Mouse (Mus musculus): ENCODE measurements around the gene Ddx5.
"Not testable (repeated sequence)": the region's sequence is repeated elsewhere in the genome, so short reads cannot be mapped to it uniquely, and the experiment has no call there.

The Ddx5 gene

DNA sequence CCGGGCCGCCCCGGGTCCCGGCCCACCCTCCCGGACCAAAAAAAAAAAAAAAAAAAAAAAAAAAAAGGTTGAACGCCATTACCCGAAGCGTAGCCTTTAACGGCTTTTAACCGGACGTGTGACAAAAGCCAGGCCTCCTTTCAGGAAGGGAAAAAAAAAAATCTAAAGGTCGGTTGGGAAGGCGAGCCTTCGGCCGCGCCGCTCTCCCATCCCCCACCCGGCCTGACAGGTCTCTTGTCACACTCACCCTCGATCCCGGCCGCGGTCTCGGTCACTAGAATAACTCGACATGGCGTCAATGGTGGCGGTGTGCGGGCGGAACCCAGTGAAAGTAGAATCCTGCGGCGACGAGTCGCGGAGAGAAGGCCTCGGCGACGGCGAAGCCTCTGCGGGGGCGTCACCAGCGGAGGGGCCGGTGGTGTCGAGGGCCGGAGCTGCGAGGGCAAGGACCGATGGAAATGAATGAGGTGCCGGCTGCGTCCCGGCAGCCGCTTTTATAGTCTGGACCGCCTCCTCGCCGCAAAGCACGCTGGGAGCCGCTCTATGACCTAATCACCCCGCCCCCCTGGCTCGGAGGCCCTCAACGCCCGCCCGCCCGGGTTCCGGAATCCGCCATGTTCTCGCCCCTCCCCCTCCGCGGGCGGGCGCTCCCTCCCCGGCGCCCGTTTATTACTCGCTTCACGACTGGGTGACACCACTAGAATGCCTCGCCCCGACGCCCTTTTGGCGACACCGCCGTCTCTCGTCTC, 785 bp downstream of the Ddx5 start:
- in situ Hi-C loops (cut with MboI, MseI): no loop called here

DNA sequence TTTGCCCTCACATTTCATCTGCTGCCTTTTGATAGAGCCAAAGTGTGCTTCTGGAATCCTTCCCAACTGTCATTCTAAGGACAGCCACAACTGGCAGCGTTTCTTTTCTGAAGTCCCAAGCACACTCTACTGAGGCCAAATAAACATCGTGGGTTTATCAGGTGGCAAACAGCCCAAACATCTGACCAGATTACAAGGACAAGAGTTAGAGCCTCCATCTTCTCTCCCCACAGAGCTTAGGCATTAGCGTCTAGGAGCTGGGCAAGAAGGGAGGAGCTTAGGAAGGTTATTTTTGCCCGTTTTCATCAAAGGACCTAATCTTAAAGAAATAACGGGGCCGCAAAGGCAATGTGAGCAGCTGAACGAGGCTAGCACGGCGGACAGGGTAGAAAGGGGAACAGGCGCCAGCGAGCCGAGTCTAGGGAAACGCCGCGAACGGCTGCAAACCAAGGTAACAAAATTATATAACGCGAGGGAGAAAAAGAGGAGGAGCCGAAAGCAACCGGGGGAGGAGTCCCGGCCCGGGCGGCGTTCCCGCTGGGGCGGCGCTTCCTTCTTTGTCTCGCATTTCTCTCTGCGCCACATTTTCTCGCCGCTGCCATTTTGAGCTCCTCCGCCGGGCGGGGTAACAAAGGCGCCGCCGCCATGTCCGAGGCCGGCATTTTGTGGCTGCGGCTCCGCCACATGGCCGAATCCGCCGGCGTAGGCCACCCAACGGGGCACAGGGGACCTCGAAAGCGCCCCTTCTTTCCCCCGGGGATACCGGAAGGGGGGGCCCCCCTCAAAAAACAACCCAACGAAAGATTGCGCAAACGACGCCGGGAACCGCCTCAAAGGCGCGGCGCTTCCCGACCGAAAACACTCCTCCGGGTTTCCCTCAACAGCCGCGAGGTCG, 1.6 kb downstream of the Ddx5 start:
- in situ Hi-C loops (cut with MboI, MseI): no loop called here

DNA sequence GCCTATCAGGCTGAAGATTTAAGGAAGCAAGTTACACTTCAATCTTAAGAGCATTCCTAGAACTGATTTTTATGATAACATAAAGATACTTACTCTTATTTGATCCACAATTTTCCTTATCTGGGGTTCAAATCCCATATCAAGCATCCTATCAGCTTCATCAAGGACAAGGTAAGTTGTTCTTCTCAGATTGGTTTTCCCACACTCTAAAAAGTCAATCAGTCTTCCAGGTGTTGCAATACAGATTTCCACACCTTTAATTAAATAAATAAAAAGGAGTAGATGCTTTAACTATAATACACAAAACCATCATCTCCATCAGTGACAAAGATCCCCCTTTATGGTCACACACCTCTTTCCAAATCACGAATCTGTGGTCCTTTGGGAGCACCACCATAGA, 3.9 kb downstream of the Ddx5 start:
- in situ Hi-C loops (cut with MboI, MseI): no loop called here

DNA sequence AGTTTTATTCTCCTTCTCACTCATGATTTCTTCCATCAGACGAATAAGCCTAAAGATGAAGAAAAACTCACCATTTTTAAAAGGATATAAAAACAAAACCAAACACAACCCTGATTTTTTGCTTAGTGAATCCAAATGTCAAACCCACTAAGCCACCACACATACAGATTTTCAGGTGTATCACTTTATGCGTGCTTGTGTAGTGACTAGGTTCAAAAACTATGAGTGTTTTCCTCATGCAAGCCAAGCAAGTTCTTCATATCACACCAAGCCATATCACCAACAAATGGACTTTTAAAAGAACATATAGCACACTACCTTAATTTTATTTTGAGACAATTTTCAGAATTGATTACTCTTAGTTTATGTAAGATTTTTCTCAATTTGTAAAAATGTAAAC, 4.5 kb downstream of the Ddx5 start:
- in situ Hi-C loops (cut with MboI, MseI): no loop called here

DNA sequence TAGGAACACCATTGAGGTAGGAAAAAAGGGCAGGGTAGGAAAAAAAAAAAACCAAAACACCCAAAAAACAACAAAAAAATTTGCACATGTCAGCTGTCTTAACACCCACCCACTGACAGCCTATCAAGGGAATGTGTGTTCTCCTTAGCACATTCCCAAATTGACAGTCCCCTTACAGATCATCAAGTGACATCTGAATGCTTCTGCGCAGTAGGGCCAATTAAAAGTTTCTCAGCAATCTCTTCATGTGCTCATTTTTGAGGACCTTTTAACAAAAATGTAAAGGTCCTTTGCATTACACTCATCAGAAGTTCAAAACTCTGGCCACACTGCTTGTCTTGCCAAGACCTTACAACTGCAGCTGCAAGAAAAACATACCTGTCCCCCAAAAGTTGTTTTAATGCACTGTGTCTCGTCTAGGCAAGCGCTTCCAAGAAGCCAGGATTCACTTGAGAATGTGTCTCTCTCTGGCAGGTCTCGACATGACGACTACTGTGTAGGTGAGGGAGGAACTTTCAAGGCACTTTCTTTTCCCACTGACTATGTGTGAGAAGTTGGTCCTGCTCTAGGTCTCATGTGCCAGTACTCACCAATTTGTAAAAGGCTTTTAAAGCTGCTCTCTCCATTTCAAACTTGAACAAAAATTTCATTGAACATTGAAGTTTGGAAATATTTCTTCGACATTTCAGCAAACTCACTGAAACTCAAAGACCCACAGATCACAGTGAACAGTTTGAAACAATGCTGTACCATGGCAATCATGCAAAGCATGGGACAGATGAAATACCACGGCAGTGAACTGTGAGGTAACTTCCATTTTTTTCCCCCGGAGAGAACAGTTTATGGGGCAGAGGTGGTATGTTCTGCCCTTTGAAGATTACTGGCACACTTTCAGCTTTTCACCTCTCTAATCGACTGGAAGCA, 5.9 kb downstream of the Ddx5 start:
- in situ Hi-C loops (cut with MboI, MseI): no loop called here

DNA sequence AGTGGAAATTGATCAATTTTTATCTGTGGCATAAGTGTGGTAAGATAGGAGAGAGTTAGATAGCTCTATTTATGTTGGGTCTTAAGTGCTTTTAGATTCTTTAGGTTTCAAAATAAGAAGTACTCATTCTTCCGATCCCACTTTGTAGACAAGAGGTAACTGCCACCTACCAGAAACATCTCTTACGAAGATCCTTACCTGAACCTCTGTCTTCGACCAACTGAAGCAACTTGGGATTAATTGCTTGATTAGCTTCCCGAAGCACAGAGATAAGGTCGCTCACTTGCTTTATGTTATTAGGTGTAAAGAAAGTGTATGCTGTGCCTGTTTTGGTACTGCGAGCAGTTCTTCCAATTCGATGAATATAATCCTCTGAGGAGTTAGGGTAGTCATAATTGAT, 6.7 kb downstream of the Ddx5 start:
- in situ Hi-C loops (cut with MboI, MseI): not testable (repeated sequence)

DNA sequence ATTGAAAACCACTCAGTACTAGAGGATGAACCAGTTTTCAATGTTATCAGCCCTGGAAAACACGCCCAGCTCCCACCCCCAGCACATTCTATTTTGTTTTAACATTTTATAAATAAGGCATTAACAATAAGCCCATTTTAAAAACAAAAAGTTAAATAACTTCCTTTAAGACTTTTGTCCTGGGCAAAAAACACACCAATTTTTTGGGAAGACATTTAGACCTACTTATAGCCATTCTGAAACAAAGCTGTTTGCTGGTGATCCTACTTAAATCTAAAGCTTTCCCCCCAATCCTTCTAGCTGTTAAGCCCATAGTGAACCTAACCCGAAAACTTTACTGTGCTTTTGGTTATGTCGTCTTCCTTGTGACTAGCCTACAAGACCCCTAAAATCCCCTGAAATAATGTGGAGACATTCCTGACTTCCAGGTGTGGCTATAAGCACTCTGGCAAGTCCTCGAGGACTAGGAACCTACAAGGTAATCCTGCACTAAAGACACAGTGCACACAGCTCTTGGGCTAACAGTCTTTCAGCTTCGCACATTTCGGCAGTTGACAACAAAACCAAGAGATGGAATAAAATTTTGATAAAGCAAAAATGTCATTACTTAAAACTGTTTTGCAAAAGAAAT, 8.3 kb downstream of the Ddx5 start:
- in situ Hi-C loops (cut with MboI, MseI): no loop called here

DNA sequence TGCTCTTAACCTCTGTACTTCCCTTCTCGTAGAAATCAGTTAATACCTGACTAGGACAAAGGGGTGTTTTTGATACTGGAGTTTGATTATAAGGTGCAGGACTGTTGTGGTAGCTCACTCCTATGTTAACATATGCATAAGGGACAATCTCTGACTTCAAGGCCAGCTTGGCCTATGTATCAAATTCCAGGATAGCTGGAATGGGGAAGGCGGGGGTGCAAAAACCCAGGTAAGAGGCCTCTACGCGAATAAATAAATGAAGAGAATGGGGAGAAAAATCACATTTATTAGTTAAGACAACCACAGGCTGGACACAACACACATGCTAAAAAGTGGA, 8.9 kb downstream of the Ddx5 start:
- in situ Hi-C loops (cut with MboI, MseI): no loop called here

DNA sequence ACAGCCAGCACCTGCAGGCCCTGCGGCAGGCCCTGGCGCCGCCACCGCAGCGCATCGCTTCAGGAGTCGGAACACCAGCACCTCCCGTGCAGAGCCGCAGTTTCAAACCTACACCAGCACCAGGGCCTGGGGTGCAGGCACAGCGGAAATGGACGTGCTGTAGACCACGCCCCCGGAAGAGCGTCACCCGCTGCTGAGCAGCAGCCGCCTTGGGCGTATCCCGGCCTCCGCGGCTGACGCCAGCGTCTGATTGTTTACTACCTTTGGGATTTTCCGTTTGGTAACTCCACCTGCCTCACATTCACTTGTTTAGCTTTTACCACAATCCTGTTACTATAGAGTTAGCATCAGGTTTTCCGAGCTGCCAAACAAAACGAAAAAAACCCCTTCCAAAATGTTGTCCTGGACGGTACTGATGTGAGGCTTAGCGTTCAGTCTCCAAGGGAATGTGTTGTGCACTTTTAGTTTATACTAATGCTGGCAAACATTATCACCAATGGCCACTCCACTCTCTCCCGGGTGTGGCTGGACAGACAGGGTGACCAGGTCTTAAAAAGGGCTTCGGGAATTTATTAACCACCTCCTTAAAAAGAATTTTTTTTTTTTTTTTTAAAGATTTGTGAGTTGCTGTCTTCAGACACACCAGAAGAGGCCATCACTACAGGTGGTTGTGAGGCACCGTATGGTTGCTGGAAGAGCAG, 9.4 kb downstream of the Ddx5 start, which contains the start of gene Polg2:
Gene Polg2 (minus strand): TSS at position 150 of the 701 bp plus-strand sequence.
- in situ Hi-C loops (cut with MboI, MseI): no loop called here

DNA sequence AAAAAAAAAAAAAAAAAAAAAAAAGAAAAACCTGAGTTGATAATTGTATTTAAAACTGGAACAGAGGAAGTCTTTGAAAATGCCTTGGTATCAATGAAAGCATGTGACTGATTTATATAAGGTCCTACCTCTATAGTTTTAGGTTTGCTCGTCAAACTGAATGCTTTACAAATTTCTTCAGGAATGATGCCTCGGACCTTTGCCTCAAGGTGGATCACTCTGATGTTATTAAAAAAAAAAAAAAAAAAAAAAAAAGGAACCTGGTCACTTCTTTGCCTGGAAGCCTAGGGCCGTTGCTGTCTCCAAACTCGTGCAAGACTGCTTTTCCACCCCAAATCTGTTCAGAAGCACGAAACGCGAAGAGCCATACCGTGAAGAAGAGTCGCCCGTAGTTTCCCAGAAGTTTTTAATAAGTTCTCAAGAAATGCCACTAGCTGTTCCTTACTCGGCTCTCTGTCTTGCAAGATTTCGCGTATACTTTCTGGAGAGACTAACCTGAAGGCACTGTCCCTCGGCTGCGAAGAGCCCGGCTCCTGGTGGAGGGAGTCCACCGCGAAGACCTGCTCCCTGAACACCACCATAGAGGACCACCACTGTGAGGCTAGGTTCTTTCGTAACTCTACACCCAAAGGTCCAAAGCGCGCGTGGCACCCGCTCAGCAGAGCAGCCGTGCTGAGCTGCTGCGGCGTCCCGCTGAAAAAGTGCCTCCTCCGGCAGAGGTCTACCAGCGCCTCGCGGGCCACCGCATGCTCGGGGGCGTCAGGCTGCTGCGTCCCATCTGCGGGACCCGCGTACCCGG, 10.2 kb downstream of the Ddx5 start:
- in situ Hi-C loops (cut with MboI, MseI): no loop called here

DNA sequence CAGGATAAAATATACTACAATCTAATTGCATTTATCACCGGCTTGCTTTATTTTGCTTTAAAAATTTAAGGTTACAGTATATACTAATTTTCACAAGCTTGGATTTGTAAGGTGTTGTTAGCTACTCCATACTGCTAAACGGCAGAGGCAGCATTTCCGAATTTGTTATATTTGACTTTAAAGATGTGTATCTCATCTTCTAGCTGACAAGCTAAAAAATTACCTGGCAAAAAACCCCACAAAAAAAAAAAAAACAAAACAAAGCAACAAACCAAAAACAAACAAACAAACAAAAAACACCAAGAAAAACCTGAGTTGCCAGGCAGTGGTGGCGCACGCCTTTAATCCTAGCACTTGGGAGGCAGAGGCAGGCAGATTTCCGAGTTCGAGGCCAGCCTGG, 10.9 kb downstream of the Ddx5 start:
- in situ Hi-C loops (cut with MboI, MseI): no loop called here

DNA sequence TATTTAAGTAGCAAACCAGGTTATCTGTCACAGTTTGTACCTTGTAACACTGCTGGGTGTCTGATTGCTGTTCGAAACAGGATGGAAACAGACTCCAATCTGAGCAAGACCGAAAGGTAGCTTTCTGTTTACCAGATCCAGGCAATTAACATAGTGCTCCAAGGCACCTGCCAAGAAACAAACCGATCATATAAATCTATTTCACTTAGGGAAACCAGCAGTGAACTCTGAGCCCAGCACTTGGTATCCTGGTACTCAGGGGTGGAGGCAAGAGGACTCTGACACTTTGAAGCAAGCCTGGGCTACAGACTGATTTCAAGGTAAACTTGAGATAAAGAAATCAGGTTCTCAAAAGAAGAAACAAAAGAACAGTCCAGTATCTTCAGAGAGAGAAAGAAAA, 11.6 kb downstream of the Ddx5 start:
- in situ Hi-C loops (cut with MboI, MseI): no loop called here

DNA sequence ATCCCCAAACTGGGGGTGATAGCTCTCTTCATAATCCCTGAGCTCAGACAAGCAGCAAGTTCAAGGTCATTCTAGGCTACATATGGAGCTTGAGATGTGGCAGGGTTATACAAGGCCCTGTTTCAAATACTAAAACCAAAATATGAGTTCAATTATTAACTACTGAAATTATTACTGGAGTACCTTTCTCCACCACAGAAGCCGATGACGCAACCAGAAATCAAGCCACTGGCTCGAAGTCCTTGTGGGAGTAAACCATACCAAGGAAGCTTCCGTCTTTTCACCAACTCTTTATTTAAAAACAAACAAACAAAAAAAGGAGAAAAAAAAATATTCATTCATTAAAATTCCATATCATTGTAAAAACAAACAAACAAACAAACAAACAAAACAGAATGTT, 12.0 kb downstream of the Ddx5 start:
- in situ Hi-C loops (cut with MboI, MseI): no loop called here

DNA sequence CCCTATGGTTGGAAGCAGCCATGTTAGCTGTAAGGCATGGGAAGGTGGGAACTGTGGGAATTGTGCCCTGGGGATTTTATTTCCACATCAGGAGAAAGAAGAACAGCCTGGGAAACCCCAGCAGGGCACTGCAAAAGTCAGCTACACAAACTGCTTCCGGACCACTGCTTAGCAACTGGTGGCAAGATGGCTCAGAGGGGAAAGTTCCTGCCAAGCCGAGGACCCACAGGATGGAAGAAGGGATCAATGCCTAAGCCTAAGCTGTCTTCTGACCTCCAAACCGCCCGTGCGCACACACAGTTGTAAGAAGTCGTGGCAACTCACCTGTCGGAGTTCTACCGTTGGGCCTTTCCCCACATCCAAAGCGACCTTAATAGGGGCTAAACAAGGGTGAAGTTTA, 15.9 kb downstream of the Ddx5 start:
- in situ Hi-C loops (cut with MboI, MseI): no loop called here

DNA sequence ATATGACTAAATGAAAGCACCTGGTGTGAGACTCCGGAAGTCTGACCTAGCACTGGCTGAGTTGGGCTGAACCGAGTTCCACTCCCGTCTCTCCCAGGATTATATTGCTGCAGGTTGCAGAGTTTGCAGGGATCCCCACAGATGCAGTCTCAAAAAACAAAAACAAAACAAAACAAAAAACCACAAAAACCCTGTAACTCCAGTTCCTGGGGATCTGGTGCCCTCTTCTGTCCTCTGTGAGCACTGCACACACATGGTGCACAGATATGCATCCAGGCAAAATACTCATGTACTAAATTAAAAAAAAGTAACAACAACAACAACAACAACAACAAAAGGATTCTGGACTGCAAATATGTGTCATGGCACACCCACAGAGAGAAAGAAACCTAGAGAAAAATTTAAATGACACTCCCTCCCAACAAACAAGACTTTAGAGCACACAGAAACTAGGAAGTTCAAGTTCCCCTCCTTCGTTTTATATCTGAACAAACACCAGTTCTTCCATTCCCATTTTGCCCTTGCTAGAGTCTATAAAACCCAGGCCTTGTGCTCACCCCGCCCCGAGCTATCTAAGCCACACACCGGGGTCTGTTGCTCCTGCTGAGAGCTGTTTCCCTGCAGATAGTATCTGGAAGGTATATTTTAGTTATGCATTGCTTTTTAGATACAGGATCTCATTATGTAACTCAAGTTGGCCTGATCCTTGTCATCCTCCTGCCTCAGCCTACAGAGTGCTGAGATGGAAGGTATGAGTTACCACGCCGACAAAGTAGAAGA, 18.6 kb downstream of the Ddx5 start:
- in situ Hi-C loops (cut with MboI, MseI): no loop called here

DNA sequence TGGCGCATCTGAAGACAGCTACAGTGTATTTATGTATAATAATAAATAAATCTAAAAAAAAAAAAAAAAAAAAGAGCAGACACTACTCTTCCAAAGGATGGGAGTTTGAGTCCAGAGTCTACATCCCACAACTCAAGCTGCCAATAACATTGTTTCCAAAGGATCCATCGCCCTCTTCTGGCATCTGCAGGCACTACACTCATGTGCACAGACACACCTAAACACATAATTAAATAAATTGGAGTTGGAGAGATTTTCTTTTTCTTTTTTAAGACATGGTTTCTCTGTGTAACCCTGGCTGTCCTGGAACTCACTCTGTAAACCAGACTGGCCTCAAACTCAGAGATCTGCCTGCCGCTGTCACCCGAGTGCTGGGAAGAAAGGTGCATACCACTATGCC, 21.5 kb downstream of the Ddx5 start:
- in situ Hi-C loops (cut with MboI, MseI): no loop called here

DNA sequence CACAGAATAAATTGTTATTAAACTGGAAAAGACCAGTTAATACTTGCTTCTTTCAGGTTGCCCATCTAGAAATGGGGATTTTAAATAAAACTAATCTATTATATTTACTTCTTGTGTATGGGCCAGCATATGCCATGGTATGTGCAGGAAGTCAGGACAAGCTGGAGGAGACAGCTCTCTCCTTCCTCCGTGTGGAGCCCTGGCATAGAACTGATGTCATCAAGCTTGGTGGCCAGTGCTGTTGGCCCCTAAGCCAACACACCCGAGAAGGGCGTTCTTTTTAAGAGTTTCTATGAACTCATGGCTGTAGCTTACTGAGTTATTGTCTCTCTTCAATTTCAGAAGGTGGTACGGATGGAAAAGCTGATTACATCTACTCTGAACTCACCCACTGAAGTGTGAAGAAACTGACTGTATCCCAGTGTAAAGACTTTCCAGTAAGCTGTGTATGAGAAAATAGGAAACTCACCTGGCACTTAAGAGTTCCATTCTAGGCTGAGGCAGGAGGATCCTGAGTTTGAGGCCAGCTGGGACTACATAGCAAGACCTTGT, 22.3 kb downstream of the Ddx5 start:
- in situ Hi-C loops (cut with MboI, MseI): no loop called here

DNA sequence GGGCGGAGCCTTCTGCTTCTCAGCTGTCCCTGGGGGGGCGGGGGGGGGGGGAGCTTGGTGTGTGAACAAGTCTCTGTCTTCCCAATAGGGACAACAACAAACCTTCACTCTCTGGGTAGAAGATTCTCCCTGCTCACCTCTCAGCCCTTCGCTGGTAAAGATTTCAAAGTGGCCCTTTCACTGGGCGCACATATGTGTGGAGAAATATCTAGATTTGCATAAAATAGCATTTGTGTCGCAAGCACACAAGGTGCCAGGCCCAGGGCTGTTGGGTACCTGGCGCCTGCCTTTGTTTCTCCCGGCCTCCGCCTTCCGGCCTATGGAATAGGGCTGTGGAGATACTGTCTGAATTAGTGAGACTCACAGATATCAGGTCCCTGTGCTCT, 26.2 kb downstream of the Ddx5 start:
- in situ Hi-C loops (cut with MboI, MseI): no loop called here

All from regulatory T cell (primary cell).